Mouse (Mus musculus): ENCODE data around the gene Cby3.

- no peak for TF ChIP-seq POLR2A (IDR thresholded peaks at IDR 0.05; ENCODE audit: low read depth, low read length)
- no peak for TF ChIP-seq CTCF (IDR thresholded peaks at IDR 0.05; ENCODE audit: borderline replicate concordance, insufficient read depth, low read length)
These were observed 37.2 kb downstream of the Cby3 start for GRCm38 (mm10) chr11:50391272-50391960.
